In the genomic region with DNA sequence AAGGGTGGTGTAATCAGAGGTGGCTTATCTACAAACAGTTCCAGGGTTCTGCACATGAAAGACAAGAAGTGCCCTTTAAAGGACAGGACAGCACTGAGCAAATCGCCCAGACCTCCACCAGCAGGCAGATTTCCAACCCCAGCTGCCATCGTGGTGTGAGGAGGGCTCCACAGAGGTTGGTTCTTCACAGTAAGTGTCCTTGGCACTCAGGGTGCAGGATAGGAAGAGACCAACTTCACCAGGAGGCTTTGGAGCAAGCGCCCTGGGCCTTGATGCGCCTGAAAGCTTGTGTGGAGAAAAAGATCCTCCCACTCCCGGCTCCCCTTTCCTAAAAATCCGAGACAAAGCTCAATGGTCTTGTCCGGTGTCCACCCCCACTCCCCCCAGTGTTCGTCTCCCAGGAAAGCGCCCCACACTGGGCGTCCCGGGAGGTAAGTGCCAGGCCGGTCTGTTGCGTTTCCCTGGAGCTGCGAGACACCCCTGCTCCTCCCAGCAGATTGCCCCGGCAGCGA, we compare ENCODE assay signal across 8 mouse cellular contexts. TPM values are rescaled to one million over a fixed set of nuclear protein-coding genes. Genes with fewer than 3 reads are reported as not detected.
A peak's percentile ranks its signal among the peaks of the same experiment; 100 is the strongest.
DNase-seq lines count a peak whose midpoint lies in the region; ATAC-seq lines count a peak whose summit lies in the region.

No protein-coding gene starts in this region.

- peaks cover 3% of the 10 kb centered on the region; the same call in 1 of the 2 replicates for H3K4me1 ChIP-seq in neural tube, embryonic 11.5 days (ENCODE audit: control insufficient read depth, insufficient read depth, low read length)
- H3K4me1 ChIP-seq in forebrain, embryonic 12.5 days = peaks cover 9% of the 10 kb centered on the region
- peaks cover 14% of the 10 kb centered on the region for H3K4me1 ChIP-seq in hindbrain, embryonic 13.5 days (replicated peaks)
- peaks cover 23% of the 10 kb centered on the region for H3K4me1 ChIP-seq in lung, embryonic 15.5 days

- peak overlapping the region; percentile 75 for H3K27ac ChIP-seq in neural tube, embryonic 11.5 days (ENCODE audit: low read depth, low read length)
- 0 out of 2 replicates have a peak overlapping the region, but pooled peaks have one; percentile 46 for H3K27ac ChIP-seq in forebrain, embryonic 12.5 days
- peak overlapping the region; percentile 67 for H3K27ac ChIP-seq in hindbrain, embryonic 13.5 days
- H3K27ac ChIP-seq in lung, embryonic 15.5 days = peak overlapping the region; percentile 99

- no peak for ATAC-seq in neural tube, embryonic 11.5 days (ENCODE audit: insufficient read depth, low FRiP score, low TSS enrichment)
- ATAC-seq in forebrain, embryonic 12.5 days (ENCODE audit: low FRiP score) = peak; percentile 23; the same call in 1 of the 2 replicates
- peak; percentile 37 for ATAC-seq in hindbrain, embryonic 13.5 days (ENCODE audit: low FRiP score)
- ATAC-seq in lung, embryonic 15.5 days (ENCODE audit: borderline replicate concordance, extremely low read depth, low FRiP score, low TSS enrichment) = peak; percentile 65

- H3K9me3 ChIP-seq in neural tube, embryonic 11.5 days (ENCODE audit: control insufficient read depth, low read length) = no peaks in the 10 kb centered on the region
- H3K9me3 ChIP-seq in forebrain, embryonic 12.5 days = no peaks in the 10 kb centered on the region
- H3K9me3 ChIP-seq in hindbrain, embryonic 13.5 days = no peaks in the 10 kb centered on the region
- H3K9me3 ChIP-seq in lung, embryonic 15.5 days = no peaks in the 10 kb centered on the region

- no peak for DNase-seq in neural tube, embryonic 11.5 days (ENCODE audit: low spot score)
- no peak for DNase-seq in neural tube, embryonic 10.5 days (ENCODE audit: extremely low spot score, low spot score)
- DNase-seq in skeletal muscle tissue, adult 2 months (ENCODE audit: low read depth, low spot score) = peak; percentile 3
- DNase-seq in spleen, adult 12 weeks (ENCODE audit: low spot score) = no peak
- DNase-seq in thymus, postnatal 14 days = no peak

- H3K36me3 ChIP-seq in neural tube, embryonic 11.5 days (ENCODE audit: control insufficient read depth, insufficient read depth, low read length) = no peaks in the 10 kb centered on the region
- no peaks in the 10 kb centered on the region for H3K36me3 ChIP-seq in forebrain, embryonic 12.5 days (replicated peaks)
- no peaks in the 10 kb centered on the region for H3K36me3 ChIP-seq in hindbrain, embryonic 13.5 days
- H3K36me3 ChIP-seq in lung, embryonic 15.5 days = no peaks in the 10 kb centered on the region

- no peaks in the 10 kb centered on the region for H3K27me3 ChIP-seq in neural tube, embryonic 11.5 days (ENCODE audit: control insufficient read depth, insufficient read depth, low read length)
- peaks cover 3% of the 10 kb centered on the region; the same call in 1 of the 2 replicates for H3K27me3 ChIP-seq in forebrain, embryonic 12.5 days
- H3K27me3 ChIP-seq in hindbrain, embryonic 13.5 days = 0 out of 2 replicates have a peak, but pooled peaks cover 10% of the 10 kb centered on the region
- H3K27me3 ChIP-seq in lung, embryonic 15.5 days = no peaks in the 10 kb centered on the region

- WGBS in neural tube, embryonic 11.5 days = under 1% methylated on average over 16 of the region's 16 CpGs
- WGBS in forebrain, embryonic 12.5 days = 2% methylated on average over 16 of the region's 16 CpGs
- under 1% methylated on average over 16 of the region's 16 CpGs for WGBS in hindbrain, embryonic 13.5 days
- 1% methylated on average over 16 of the region's 16 CpGs for whole genome bisulfite sequencing in lung, embryonic 15.5 days

- H3K4me3 ChIP-seq in neural tube, embryonic 11.5 days (ENCODE audit: low read depth, low read length) = peak overlapping the region; percentile 56
- H3K4me3 ChIP-seq in forebrain, embryonic 12.5 days (replicated peaks) = peak overlapping the region; percentile 45
- peak overlapping the region; percentile 50 for H3K4me3 ChIP-seq in hindbrain, embryonic 13.5 days
- peak overlapping the region; percentile 62 for H3K4me3 ChIP-seq in lung, embryonic 15.5 days

- peak overlapping the region; percentile 74 for H3K9ac ChIP-seq in neural tube, embryonic 11.5 days (ENCODE audit: low read length)
- H3K9ac ChIP-seq in forebrain, embryonic 12.5 days = peak overlapping the region; percentile 59
- peak overlapping the region; percentile 74 for H3K9ac ChIP-seq in hindbrain, embryonic 13.5 days
- H3K9ac ChIP-seq in lung, embryonic 15.5 days = peak overlapping the region; percentile 80

- peak overlapping the region; percentile 79 for H3K4me2 ChIP-seq in neural tube, embryonic 11.5 days (ENCODE audit: low read depth)
- H3K4me2 ChIP-seq in forebrain, embryonic 12.5 days = peak overlapping the region; percentile 81
- H3K4me2 ChIP-seq in hindbrain, embryonic 13.5 days = peak overlapping the region; percentile 92
- H3K4me2 ChIP-seq in lung, embryonic 15.5 days = peak overlapping the region; percentile 65

RNA-seq across cellular contexts. Expression of gene Ednra, which starts 0.7 kb away (rescaled TPM):
- 20.0 and 32.0 TPM in 2 replicates for polyA plus RNA-seq in neural tube, embryonic 11.5 days (2014; fragmentation: Nextera tagmentation; extraction: Ambion mirVana)
- 9.5 and 11.9 TPM in 2 replicates for polyA plus RNA-seq in forebrain, embryonic 12.5 days (2016; fragmentation: Nextera tagmentation; extraction: Ambion mirVana)
- 7.2 and 8.1 TPM in 2 replicates for polyA plus RNA-seq in hindbrain, embryonic 13.5 days (2015; fragmentation: Nextera tagmentation; extraction: Ambion mirVana)
- 109 and 116 TPM in 2 replicates for polyA plus RNA-seq in lung, embryonic 15.5 days (2015; fragmentation: Nextera tagmentation; extraction: Ambion mirVana)

Comparison
In these comparisons a context has a peak if more than half of its experiments do, and no peak if none do; other contexts are left out.
1. H3K27ac ChIP-seq: peak in every context shown above with its lines; median percentile 99 in lung, embryonic 15.5 days; 75 in neural tube, embryonic 11.5 days; 67 in hindbrain, embryonic 13.5 days; 46 in forebrain, embryonic 12.5 days.